Mouse (Mus musculus): ENCODE measurements around the gene 1700011L22Rik. TPM values are rescaled to one million over a fixed set of nuclear protein-coding genes. Genes with fewer than 3 reads are reported as not detected.

Gene 1700011L22Rik
- polyA plus RNA-seq, 1 experiment from 2014 or later = not detected

- Histone ChIP-seq H3K4me3 (no peak overlapping the region), H3K36me3 (replicated peaks) (no peaks in the 10 kb centered on the region), H3K27me3 (replicated peaks; ENCODE audit: low read depth, poor library complexity, severe bottlenecking) (no peaks in the 10 kb centered on the region), H3K9me3 (peaks cover 5% of the 10 kb centered on the region; the same call in 1 of the 2 replicates), H3K4me1 (peaks cover 16% of the 10 kb centered on the region), H3K27ac (replicated peaks) (no peak overlapping the region)
- 83% methylated on average over 4 of the region's 4 CpGs for WGBS
- DNase-seq (ENCODE audit: low spot score) = peak; percentile 5
These were observed 21.2 kb downstream of the 1700011L22Rik start for GRCm38 (mm10) chr8:79227194-79227593.

DNA sequence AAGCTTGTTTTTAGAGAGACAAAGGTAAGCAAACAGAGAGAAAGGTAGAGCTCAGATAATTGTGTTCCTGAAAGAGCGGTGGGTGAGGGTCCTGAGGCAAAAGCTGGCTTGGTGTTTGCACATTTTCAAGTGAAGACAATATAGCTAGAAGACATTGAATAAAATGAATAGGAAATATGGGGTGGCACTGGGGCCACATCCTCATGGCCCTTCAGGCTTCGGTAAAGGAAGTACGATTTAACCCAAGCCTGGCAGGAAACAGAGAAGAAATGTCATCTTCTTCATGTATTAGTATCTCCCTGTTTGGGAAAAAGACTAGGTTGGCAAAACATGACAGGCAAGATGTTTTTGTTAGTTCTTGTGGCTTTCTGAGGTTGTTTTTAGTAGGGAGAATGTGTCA lies 22.3 kb downstream of the 1700011L22Rik start:
- Histone ChIP-seq H3K36me3 (replicated peaks) (no peaks in the 10 kb centered on the region), H3K27me3 (replicated peaks; ENCODE audit: low read depth, poor library complexity, severe bottlenecking) (no peaks in the 10 kb centered on the region), H3K4me1 (peaks cover 20% of the 10 kb centered on the region), H3K27ac (replicated peaks) (no peak overlapping the region), H3K9me3 (peaks cover 5% of the 10 kb centered on the region; the same call in 1 of the 2 replicates), H3K4me3 (no peak overlapping the region)
- 90% methylated on average over 3 of the region's 3 CpGs for WGBS
- no peak for DNase-seq (ENCODE audit: low spot score)

DNA sequence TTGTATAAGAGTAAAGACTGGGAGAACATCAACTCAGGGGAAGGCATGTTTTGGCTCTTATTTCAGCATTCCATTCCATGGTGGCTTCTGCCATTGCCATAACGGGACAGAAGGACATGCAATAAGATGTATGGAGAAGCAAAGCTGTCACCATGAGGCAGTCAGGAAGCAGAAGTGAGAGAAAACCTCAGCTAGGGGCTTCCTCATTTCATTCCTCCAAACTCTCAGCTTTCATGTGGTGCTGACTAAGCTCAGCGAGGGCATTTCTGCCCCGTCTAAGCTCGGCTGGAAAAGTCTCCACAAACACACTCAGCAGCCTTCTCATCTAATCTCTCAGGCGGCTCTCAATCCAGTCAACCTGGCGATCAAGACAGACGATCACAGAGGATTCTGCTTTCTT lies 22.8 kb downstream of the 1700011L22Rik start:
- Histone ChIP-seq H3K36me3 (replicated peaks) (no peaks in the 10 kb centered on the region), H3K4me3 (no peak overlapping the region), H3K4me1 (peaks cover 20% of the 10 kb centered on the region), H3K27me3 (replicated peaks; ENCODE audit: low read depth, poor library complexity, severe bottlenecking) (no peaks in the 10 kb centered on the region), H3K9me3 (peaks cover 5% of the 10 kb centered on the region; the same call in 1 of the 2 replicates), H3K27ac (replicated peaks) (no peak overlapping the region)
- WGBS = 86% methylated on average over 7 of the region's 7 CpGs
- peak; percentile 4 for DNase-seq (ENCODE audit: low spot score)

GRCm38 (mm10) chr8:79224363-79224762 lies 24.0 kb downstream of the 1700011L22Rik start:
- H3K27ac ChIP-seq (replicated peaks) = peak overlapping the region; percentile 48; the same call in 1 of the 2 replicates
- no peak overlapping the region for H3K4me3 ChIP-seq
- 66% methylated on average over 9 of the region's 9 CpGs for WGBS
- peaks cover 20% of the 10 kb centered on the region for H3K4me1 ChIP-seq
- no peaks in the 10 kb centered on the region for H3K36me3 ChIP-seq (replicated peaks)
- peaks cover 5% of the 10 kb centered on the region; the same call in 1 of the 2 replicates for H3K9me3 ChIP-seq
- H3K27me3 ChIP-seq (replicated peaks; ENCODE audit: low read depth, poor library complexity, severe bottlenecking) = no peaks in the 10 kb centered on the region
- no peak for DNase-seq (ENCODE audit: low spot score)

DNA sequence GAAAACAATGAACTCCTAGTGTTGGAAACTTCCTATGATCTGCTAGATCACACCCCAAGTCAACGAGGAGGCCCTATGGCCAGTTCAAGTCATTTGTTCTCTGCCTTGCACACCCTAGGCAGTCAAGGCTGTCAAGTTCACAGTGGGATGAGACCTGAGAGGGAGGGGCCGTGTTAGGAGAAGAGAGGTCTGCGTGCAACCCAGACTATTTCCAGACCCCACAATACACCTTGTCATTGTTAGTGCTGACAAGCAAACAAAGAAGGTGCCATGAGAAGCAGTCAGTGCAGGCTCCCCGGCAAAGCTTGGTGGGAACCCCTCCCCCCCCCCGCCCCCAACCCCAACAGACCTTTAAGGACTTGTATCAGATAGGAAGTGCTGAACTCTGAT lies 25.6 kb downstream of the 1700011L22Rik start:
- Histone ChIP-seq H3K4me3 (no peak overlapping the region), H3K27me3 (replicated peaks; ENCODE audit: low read depth, poor library complexity, severe bottlenecking) (no peaks in the 10 kb centered on the region), H3K36me3 (replicated peaks) (no peaks in the 10 kb centered on the region), H3K4me1 (peaks cover 20% of the 10 kb centered on the region), H3K9me3 (peaks cover 5% of the 10 kb centered on the region; the same call in 1 of the 2 replicates), H3K27ac (replicated peaks) (peak overlapping the region; percentile 44; the same call in 1 of the 2 replicates)
- WGBS = 84% methylated on average over 5 of the region's 5 CpGs
- DNase-seq (ENCODE audit: low spot score) = no peak

DNA sequence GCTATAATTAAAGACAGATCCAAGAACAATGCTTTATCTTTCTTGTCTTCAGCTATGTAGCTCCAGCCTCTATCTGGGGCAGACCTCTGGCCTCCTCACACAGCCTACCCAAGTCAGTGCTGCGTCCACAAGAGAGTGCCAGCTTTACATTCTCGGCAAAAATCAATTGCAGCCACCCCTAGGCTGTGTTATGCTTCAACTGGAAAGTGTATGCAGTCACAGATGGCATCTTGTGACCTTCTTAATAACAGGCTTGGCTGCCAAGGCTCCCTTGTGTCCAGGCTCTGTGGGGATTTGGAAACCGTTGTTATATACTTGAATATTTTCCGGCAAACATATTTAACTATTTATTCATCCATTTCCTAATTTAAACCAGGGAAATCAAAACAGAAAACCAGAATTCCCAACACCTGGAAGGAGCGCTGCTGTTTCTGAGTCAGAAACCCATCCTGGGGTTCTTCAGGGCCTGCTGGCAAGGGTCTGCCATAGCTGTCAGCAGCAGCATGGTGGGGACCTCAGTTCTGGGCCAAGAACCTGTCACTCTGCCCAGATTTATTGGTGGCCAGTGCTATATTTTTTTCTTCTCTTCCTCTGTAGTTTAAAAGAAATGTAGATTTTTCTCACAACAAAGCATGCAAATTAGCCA lies 26.1 kb downstream of the 1700011L22Rik start:
- DNase-seq (ENCODE audit: low spot score) = peak; percentile 23
- Histone ChIP-seq H3K4me3 (no peak overlapping the region), H3K4me1 (peaks cover 20% of the 10 kb centered on the region), H3K27ac (replicated peaks) (peak overlapping the region; percentile 44; the same call in 1 of the 2 replicates), H3K36me3 (replicated peaks) (no peaks in the 10 kb centered on the region), H3K9me3 (peaks cover 5% of the 10 kb centered on the region; the same call in 1 of the 2 replicates), H3K27me3 (replicated peaks; ENCODE audit: low read depth, poor library complexity, severe bottlenecking) (no peaks in the 10 kb centered on the region)
- 46% methylated on average over 5 of the region's 5 CpGs for WGBS

- H3K36me3 ChIP-seq (replicated peaks) = no peaks in the 10 kb centered on the region
- 74% methylated on average over 9 of the region's 9 CpGs for WGBS
- no peaks in the 10 kb centered on the region for H3K27me3 ChIP-seq (replicated peaks; ENCODE audit: low read depth, poor library complexity, severe bottlenecking)
- no peak overlapping the region for H3K4me3 ChIP-seq
- H3K9me3 ChIP-seq = 0 out of 2 replicates have a peak, but pooled peaks cover 6% of the 10 kb centered on the region
- DNase-seq (ENCODE audit: low spot score) = no peak
- peaks cover 44% of the 10 kb centered on the region for H3K4me1 ChIP-seq
- H3K27ac ChIP-seq (replicated peaks) = peak overlapping the region; percentile 48; the same call in 1 of the 2 replicates
These were observed 36.7 kb downstream of the 1700011L22Rik start for GRCm38 (mm10) chr8:79211630-79212029.

DNA sequence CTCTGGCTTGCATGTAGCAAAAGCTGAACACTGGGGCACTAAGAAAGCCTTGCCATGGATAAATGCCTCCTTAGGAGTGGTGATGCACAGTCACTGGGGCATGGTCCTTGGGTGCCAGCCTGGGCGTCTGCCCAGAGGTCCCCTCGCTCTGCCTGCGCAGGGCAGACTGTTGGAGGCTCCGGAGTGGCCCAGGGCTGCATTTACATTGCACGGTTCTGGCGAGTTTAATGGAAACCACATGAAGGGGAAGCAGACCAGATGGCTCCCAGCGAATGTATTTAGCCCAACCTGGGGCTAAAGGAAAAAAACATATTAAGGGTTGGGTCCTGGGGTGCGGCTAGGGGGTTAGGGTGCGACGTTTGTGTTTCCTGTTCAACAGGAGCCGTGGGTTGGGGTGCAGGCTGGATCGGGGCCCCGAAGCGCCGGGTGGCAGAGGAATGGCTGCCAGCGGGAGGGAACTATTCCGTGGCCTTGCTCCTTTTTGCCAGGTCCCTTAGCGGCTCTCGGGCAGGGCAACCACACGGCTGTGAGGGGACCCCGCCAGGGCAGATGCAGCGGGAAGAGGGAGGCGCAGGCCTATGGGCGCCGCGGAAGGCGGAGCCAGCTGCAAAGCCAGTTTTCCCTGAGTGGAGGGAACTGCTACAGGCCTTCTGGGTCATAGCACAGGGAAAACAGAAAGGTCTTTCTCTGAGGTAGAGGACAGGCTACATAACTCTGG lies 38.6 kb downstream of the 1700011L22Rik start:
- Histone ChIP-seq H3K4me3 (peak overlapping the region; percentile 56), H3K4me1 (peaks cover 44% of the 10 kb centered on the region), H3K27me3 (replicated peaks; ENCODE audit: low read depth, poor library complexity, severe bottlenecking) (no peaks in the 10 kb centered on the region), H3K36me3 (replicated peaks) (no peaks in the 10 kb centered on the region), H3K27ac (replicated peaks) (peak overlapping the region; percentile 95), H3K9me3 (0 out of 2 replicates have a peak, but pooled peaks cover 6% of the 10 kb centered on the region)
- 2% methylated on average over 27 of the region's 27 CpGs for WGBS
- DNase-seq (ENCODE audit: low spot score) = peak; percentile 84

DNA sequence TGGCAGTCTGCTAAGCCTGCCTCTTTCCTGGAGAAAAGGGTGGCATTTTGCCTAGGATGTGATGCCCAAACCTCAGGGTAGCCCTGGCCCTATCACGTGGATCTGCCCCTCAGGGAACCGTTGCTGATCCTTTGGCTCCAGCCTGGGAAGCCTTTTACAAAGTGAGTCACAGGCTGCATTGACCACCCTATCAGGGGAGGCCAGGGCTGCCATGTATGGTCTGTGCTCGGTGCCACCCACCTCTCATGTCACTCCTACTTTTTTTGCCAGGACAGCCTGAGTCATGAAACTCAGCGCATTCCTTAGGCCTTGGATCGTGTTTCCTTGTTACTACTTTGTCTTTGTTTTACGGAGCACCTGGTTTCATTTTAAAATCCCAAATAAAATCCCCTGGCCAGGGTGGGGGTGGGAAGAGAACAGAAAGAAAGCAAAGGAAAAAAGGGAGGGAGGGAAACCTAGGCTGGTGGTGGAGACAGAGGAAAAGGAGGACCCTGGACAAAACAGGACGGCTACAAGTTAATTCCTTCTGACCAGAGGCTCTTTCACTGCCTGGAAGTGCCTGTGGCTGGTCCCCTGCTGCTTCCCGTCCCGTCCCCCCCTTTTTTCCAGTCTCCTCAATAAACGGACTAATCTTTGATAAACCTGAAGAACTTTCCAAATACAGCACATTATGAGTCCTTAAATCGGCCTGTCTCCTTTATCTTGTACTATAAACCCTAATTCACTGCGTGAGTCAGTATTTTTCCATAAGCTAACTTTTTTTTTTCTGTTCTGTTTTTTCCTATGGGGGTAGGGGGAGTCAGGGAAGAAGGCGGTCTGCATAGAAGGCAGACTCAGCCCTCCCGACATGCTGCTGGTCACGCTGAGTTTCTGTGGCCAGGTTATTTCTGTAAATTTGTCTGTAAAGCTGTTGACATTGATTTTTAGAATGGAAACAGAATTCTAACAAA lies 39.4 kb downstream of the 1700011L22Rik start:
- Histone ChIP-seq H3K27me3 (replicated peaks; ENCODE audit: low read depth, poor library complexity, severe bottlenecking) (no peaks in the 10 kb centered on the region), H3K9me3 (no peaks in the 10 kb centered on the region), H3K4me3 (peak overlapping the region; percentile 56), H3K27ac (replicated peaks) (peak overlapping the region; percentile 95), H3K4me1 (peaks cover 44% of the 10 kb centered on the region), H3K36me3 (replicated peaks) (no peaks in the 10 kb centered on the region)
- WGBS = 5% methylated on average over 15 of the region's 15 CpGs
- peak; percentile 78 for DNase-seq (ENCODE audit: low spot score)

GRCm38 (mm10) chr8:79208181-79208580 lies 40.2 kb downstream of the 1700011L22Rik start:
- 40% methylated on average over 3 of the region's 3 CpGs for WGBS
- no peaks in the 10 kb centered on the region for H3K36me3 ChIP-seq (replicated peaks)
- H3K4me1 ChIP-seq = peaks cover 44% of the 10 kb centered on the region
- no peaks in the 10 kb centered on the region for H3K9me3 ChIP-seq
- DNase-seq (ENCODE audit: low spot score) = peak; percentile 30
- peak overlapping the region; percentile 95 for H3K27ac ChIP-seq (replicated peaks)
- H3K4me3 ChIP-seq = no peak overlapping the region
- H3K27me3 ChIP-seq (replicated peaks; ENCODE audit: low read depth, poor library complexity, severe bottlenecking) = no peaks in the 10 kb centered on the region

GRCm38 (mm10) chr8:79206895-79207294 lies 41.5 kb downstream of the 1700011L22Rik start:
- Histone ChIP-seq H3K4me3 (no peak overlapping the region), H3K9me3 (no peaks in the 10 kb centered on the region), H3K36me3 (replicated peaks) (no peaks in the 10 kb centered on the region), H3K27ac (replicated peaks) (peak overlapping the region; percentile 95), H3K4me1 (peaks cover 52% of the 10 kb centered on the region), H3K27me3 (replicated peaks; ENCODE audit: low read depth, poor library complexity, severe bottlenecking) (no peaks in the 10 kb centered on the region)
- DNase-seq (ENCODE audit: low spot score) = no peak
- WGBS = 85% methylated on average over 4 of the region's 4 CpGs

Data from embryonic facial prominence, embryonic 10.5 days (tissue).